ENCODE assay signal across 8 mouse cellular contexts in the genomic region with DNA sequence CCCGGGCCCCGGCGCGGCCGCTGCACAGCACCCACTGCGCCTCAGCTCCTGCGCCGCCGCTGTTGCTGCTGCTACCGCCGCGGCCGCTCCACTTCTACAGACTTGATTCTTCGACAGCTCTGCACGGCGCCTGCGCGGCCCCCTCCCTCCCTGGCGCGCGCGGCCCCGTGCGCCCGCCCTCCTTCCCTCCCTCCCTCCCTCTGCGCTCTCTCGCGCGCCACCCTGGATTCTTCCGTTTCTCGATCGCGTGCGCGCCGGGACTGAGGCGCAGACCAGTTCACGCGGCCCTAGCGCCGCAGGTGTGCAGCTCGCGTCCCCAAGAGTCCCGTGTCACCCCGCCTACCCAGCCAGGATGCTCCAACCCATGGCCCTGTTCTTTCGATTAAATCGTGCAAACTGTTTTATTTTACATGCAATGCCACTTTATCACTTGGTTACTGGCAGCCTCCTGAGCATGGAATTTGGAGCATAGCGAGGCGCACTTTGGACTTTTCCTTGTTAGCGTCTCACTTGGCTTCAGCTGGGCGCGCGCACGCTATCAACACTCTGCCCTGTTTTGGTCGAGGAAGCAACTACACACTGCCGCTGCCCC. TPM values are rescaled to one million over a fixed set of nuclear protein-coding genes. Genes with fewer than 3 reads are reported as not detected.
DNase-seq lines count a peak whose midpoint lies in the region; ATAC-seq and TF ChIP-seq lines count a peak whose summit lies in the region.

A gene (minus strand): TSS at position 98 of the 592 bp plus-strand sequence.

- DNase-seq in MEL-GATA-1-ER (ENCODE audit: extremely low read depth, low read depth): peak; percentile 85
- peak; percentile 91 to 92 for DNase-seq in cerebellum, adult 2 months
- peak; percentile 96 for DNase-seq in forelimb bud, embryonic 11.5 days (ENCODE audit: low read depth, low spot score)
- DNase-seq in layer of hippocampus, postnatal 10 days (ENCODE audit: low spot score in 2 of 2): peak; percentile 80 to 88
- peak; percentile 90 for DNase-seq in lung, postnatal 14 days
- peak; percentile 88 for DNase-seq in retina, adult 2 months (ENCODE audit: low read depth, low spot score)
- peak; percentile 88 to 95 for DNase-seq in thymus, postnatal 36 days

- peaks cover 10% of the 10 kb centered on the region; the same call in 1 of the 2 replicates for H3K4me1 ChIP-seq in cerebellum, adult 2 months (ENCODE audit: control insufficient read depth, insufficient read depth, low read length)

- WGBS in cerebellum, adult 2 months: under 1% methylated on average over 49 of the region's 56 CpGs

- TF ChIP-seq CTCF in cerebellum, adult 2 months (IDR thresholded peaks at IDR 0.05; ENCODE audit: borderline replicate concordance, insufficient read depth, low read depth, low read length): no peak

- peak within 1 kb of the TSS; percentile 93 for H3K27ac ChIP-seq in cerebellum, adult 2 months (ENCODE audit: insufficient read depth, low read length)

- H3K4me3 ChIP-seq in cerebellum, adult 2 months (replicated peaks; ENCODE audit: insufficient read depth, low read depth, low read length): peak within 1 kb of the TSS; percentile 95

- H3K27me3 ChIP-seq in cerebellum, adult 2 months (ENCODE audit: control insufficient read depth, insufficient read depth, low read length): no peaks in the 10 kb centered on the region

- peak in 1 of 2 experiments; percentile 27; a peak in 3 of 4 replicates for ATAC-seq in hematopoietic stem cell, adult 5-6 weeks (replicated peaks in 1 of 2; ENCODE audit: insufficient read depth in 1 of 2, low FRiP score in 2 of 2, low TSS enrichment in 1 of 2, low read depth in 1 of 2, poor library complexity in 2 of 2, severe bottlenecking in 2 of 2)

- TF ChIP-seq POLR2A in cerebellum, adult 2 months (IDR thresholded peaks at IDR 0.05; ENCODE audit: borderline replicate concordance, insufficient read depth, low read length): peak; percentile 90

RNA-seq across cellular contexts. Expression of the gene that starts here (rescaled TPM):
- 42.0 and 42.4 TPM in 2 replicates for polyA plus RNA-seq in cerebellum, adult 2 months (2012; rRNA removed)
- 98.4 and 98.7 TPM in 2 replicates for total RNA-seq in hematopoietic stem cell, adult 5-6 weeks (2017)
- 10 to 100 TPM; 57.0 to 63.1 TPM for total RNA-seq in layer of hippocampus, postnatal 10 days (2021)
